In the genomic region with DNA sequence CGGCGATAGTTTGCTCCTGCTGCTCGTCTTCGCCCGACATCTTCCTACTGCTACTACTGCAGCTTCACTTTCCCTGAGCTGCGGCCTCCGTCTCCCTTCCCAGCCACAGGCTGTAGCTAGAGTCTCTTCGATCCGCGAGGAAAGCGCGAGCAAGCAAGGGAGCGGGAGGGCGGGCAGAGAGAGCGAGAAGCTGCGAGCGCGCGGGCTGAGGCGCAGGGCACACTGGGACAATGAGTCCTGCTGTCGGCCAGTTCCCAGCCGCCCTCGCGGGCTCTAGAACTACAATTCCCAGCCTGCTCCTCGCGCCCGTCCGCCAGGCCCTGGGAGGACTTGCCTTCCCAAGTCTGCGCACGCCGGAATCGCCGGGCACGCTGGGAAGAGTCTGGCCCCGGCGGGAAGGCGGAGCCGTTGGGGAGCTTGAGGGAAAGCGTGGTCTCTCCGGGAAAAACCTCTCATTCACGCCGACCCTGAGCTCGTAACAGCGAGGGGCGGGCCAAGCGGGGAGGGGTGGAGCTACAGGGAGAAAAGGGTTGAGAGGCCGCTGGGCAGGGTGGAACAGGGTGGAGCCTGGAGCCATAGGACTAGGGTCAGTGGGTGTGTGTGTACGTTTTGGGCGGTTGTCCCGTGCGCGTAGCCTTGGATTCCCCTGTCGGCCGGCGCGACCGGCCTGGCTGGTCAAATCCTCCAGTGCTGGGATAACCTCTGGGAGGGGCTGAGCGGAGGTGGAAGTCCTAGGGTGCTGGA, we compare ENCODE assay signal across 8 mouse cellular contexts. TPM values are rescaled to one million over a fixed set of nuclear protein-coding genes. Genes with fewer than 3 reads are reported as not detected.
DNase-seq lines count a peak whose midpoint lies in the region; ATAC-seq lines count a peak whose summit lies in the region.

A gene (minus strand): TSS at position 200 of the 744 bp plus-strand sequence.

- peak; percentile 99 for ATAC-seq in hindbrain, embryonic 14.5 days (ENCODE audit: low FRiP score)

- H3K27ac ChIP-seq in hindbrain, embryonic 14.5 days, result peak within 1 kb of the TSS; percentile 83

- DNase-seq in R1 (ENCODE audit: low read depth, low spot score), result peak; percentile 100
- peak; percentile 98 for DNase-seq in cerebellum, postnatal 25 days
- peak; percentile 94 to 98 for DNase-seq in frontal cortex, postnatal 25 days (ENCODE audit: low spot score in 2 of 2)
- DNase-seq in hindbrain, embryonic 14.5 days (ENCODE audit: low spot score), result peak; percentile 98
- peak; percentile 96 for DNase-seq in left cerebral cortex, adult 11 months (ENCODE audit: low spot score)
- peak; percentile 99 to 100 for DNase-seq in lung, postnatal 4 days
- DNase-seq in retina, postnatal 7 days (ENCODE audit: low read depth, low spot score), result peak; percentile 98
- peak; percentile 98 for DNase-seq in urinary bladder, adult 2 months (ENCODE audit: low spot score)

- H3K9ac ChIP-seq in hindbrain, embryonic 14.5 days, result peak within 1 kb of the TSS; percentile 81

- peak within 1 kb of the TSS; percentile 88 for H3K4me2 ChIP-seq in hindbrain, embryonic 14.5 days (replicated peaks)

- no peaks in the 10 kb centered on the region for H3K9me3 ChIP-seq in hindbrain, embryonic 14.5 days (ENCODE audit: control insufficient read depth, low read length)

- H3K4me3 ChIP-seq in hindbrain, embryonic 14.5 days (replicated peaks; ENCODE audit: low read length), result peak within 1 kb of the TSS; percentile 75

- WGBS in hindbrain, embryonic 14.5 days, result under 1% methylated on average over 58 of the region's 58 CpGs

- H3K36me3 ChIP-seq in hindbrain, embryonic 14.5 days (replicated peaks; ENCODE audit: control insufficient read depth, insufficient read depth), result peaks cover 24% of the 10 kb centered on the region

- peaks cover 13% of the 10 kb centered on the region for H3K4me1 ChIP-seq in hindbrain, embryonic 14.5 days (replicated peaks; ENCODE audit: control insufficient read depth, insufficient read depth, low read length)

- H3K27me3 ChIP-seq in hindbrain, embryonic 14.5 days (ENCODE audit: control insufficient read depth, insufficient read depth, low read length), result no peaks in the 10 kb centered on the region

RNA-seq across cellular contexts. Expression of the gene that starts here (rescaled TPM):
- polyA plus RNA-seq in hindbrain, embryonic 14.5 days (2014; fragmentation: Nextera tagmentation; extraction: Ambion mirVana), result 129 and 149 TPM in 2 replicates
- polyA plus RNA-seq in urinary bladder, adult 2 months (2012; rRNA removed), result 74.1 and 75.9 TPM in 2 replicates

Comparison
In these comparisons a context has a peak if more than half of its experiments do, and no peak if none do; other contexts are left out.
1. Peak in every context shown above with its lines: DNase-seq, ATAC-seq, H3K4me3 ChIP-seq and H3K27ac ChIP-seq.